Mouse (Mus musculus) heart, adult 2 months (tissue): ENCODE results near the gene Epyc.

ENCODE experiments used
- CTCF ChIP-seq: fragments of 200-600 bp; IDR thresholded peaks from 2 replicates; pipeline ENCODE4 v1.8.1; 2022; ENCODE audit warnings: antibody characterized with exemption, mild to moderate bottlenecking, moderate library complexity
- POLR2A ChIP-seq: fragments of 200-500 bp; IDR thresholded peaks from 2 replicates; pipeline ENCODE4 v1.6.1; 2011; ENCODE audit warnings: mild to moderate bottlenecking, low read depth, low read length, control low read depth; ENCODE audit not compliant: insufficient read depth

GRCm38 (mm10) chr10:97720625-97721024 lies 76.8 kb downstream of the Epyc start:
- TF ChIP-seq CTCF (no peak), POLR2A (no peak)
